Mouse (Mus musculus) embryo, embryonic 9.5 days (tissue): ENCODE measurements around the gene Xrcc6.
"Not testable (repeated sequence)": the region's sequence is repeated elsewhere in the genome, so short reads cannot be mapped to it uniquely, and the experiment has no call there.

Experiments
- DNase-seq: peaks from one replicate; pipeline ENCODE4 v3.0.0-alpha.2; 2017; ENCODE audit errors: extremely low spot score

Xrcc6 gene

GRCm38 (mm10) chr15:81966062-81966829 is 21.4 kb upstream of the Xrcc6 start:
- no peak for DNase-seq

- DNase-seq, result no peak
Measured at GRCm38 (mm10) chr15:81967821-81968220, 19.8 kb upstream of the Xrcc6 start.

GRCm38 (mm10) chr15:81968447-81968846 is 19.2 kb upstream of the Xrcc6 start:
- no peak for DNase-seq

- DNase-seq, result no peak
Measured at GRCm38 (mm10) chr15:81969173-81969572, 18.5 kb upstream of the Xrcc6 start.

GRCm38 (mm10) chr15:81969635-81970034 is 18.0 kb upstream of the Xrcc6 start:
- DNase-seq, result not testable (repeated sequence)

- not testable (repeated sequence) for DNase-seq
Measured at GRCm38 (mm10) chr15:81970498-81970897, 17.1 kb upstream of the Xrcc6 start.

GRCm38 (mm10) chr15:81975156-81975555 is 12.5 kb upstream of the Xrcc6 start:
- DNase-seq, result not testable (repeated sequence)

- DNase-seq, result no peak
Measured at GRCm38 (mm10) chr15:81980321-81980720, 7.3 kb upstream of the Xrcc6 start, which contains the start of gene 1700029P11Rik. 1700029P11Rik (plus strand) TSS chr15:81980540.

GRCm38 (mm10) chr15:81982173-81982572 is 5.5 kb upstream of the Xrcc6 start:
- DNase-seq, result no peak

- no peak for DNase-seq
Measured at GRCm38 (mm10) chr15:81985267-81986161, 2.1 kb upstream of the Xrcc6 start.

- DNase-seq, result peak; percentile 83
Measured at GRCm38 (mm10) chr15:81989371-81990062, 1.9 kb downstream of the Xrcc6 start.

GRCm38 (mm10) chr15:81990549-81990948 is 2.9 kb downstream of the Xrcc6 start:
- no peak for DNase-seq

GRCm38 (mm10) chr15:81993992-81994391 is 6.4 kb downstream of the Xrcc6 start:
- DNase-seq, result no peak

GRCm38 (mm10) chr15:82004257-82004656 is 16.6 kb downstream of the Xrcc6 start:
- no peak for DNase-seq

- no peak for DNase-seq
Measured at GRCm38 (mm10) chr15:82011947-82012346, 24.3 kb downstream of the Xrcc6 start.

GRCm38 (mm10) chr15:82014745-82015391 is 27.2 kb downstream of the Xrcc6 start:
- no peak for DNase-seq

- DNase-seq, result no peak
Measured at GRCm38 (mm10) chr15:82015392-82016100, 27.9 kb downstream of the Xrcc6 start.

GRCm38 (mm10) chr15:82016101-82016808 is 28.6 kb downstream of the Xrcc6 start:
- peak; percentile 99 for DNase-seq

- no peak for DNase-seq
Measured at GRCm38 (mm10) chr15:82016830-82017229, 29.2 kb downstream of the Xrcc6 start.

- no peak for DNase-seq
Measured at GRCm38 (mm10) chr15:82017461-82017860, 29.8 kb downstream of the Xrcc6 start.
